Mouse (Mus musculus): Measurements from ENCODE around the gene Hmbs. TPM values are rescaled to one million over a fixed set of nuclear protein-coding genes. Genes with fewer than 3 reads are reported as not detected.

The Hmbs gene
- polyA plus RNA-seq, 2 experiments = 60.1 to 102 TPM

DNA sequence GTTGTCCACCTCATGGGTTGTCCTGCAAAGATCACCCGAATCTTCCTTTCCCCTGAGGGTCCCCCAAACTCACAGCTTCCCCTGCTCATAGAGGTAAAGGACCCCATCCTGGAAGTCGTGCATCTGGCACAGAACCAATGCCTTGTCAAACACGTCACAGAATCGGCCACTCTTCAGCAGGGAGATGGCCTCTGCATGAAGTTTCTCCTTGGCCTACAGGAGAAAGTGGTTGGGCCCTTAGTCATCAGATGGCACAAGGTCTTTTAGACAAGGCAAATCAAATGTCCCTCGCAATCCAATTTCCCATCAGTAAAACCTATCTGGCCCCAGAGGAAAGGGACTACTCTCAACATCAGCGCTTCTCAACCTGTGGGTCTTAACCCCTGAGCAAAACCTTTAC lies 9.1 kb upstream of the Hmbs start:
- no peak for TF ChIP-seq POLR2A (IDR thresholded peaks at IDR 0.05; ENCODE audit: borderline replicate concordance, extremely low read depth, insufficient read depth, insufficient read length)
- H3K9me3 ChIP-seq (ENCODE audit: control insufficient read depth, low read length) = no peaks in the 10 kb centered on the region
- DNase-seq (ENCODE audit: low spot score) (no peak), ATAC-seq (ENCODE audit: low FRiP score, low read depth) (no peak)
- peaks cover 97% of the 10 kb centered on the region for H3K36me3 ChIP-seq (ENCODE audit: control insufficient read depth, insufficient read depth, low read length)
- WGBS = 86% methylated on average over 6 of the region's 6 CpGs
- H3K4me3 ChIP-seq (replicated peaks; ENCODE audit: low read length) = no peak overlapping the region
- no peaks in the 10 kb centered on the region for H3K4me1 ChIP-seq (ENCODE audit: control insufficient read depth, insufficient read depth, low read length)
- no peak overlapping the region for H3K27ac ChIP-seq (replicated peaks; ENCODE audit: low read depth, low read length)
- no peak overlapping the region for H3K4me2 ChIP-seq (replicated peaks; ENCODE audit: low read depth, low read length, severe bottlenecking)
- H3K27me3 ChIP-seq (ENCODE audit: control insufficient read depth, insufficient read depth, low read length) = no peaks in the 10 kb centered on the region
- no peak overlapping the region for H3K9ac ChIP-seq (ENCODE audit: low read depth, low read length, severe bottlenecking)

DNA sequence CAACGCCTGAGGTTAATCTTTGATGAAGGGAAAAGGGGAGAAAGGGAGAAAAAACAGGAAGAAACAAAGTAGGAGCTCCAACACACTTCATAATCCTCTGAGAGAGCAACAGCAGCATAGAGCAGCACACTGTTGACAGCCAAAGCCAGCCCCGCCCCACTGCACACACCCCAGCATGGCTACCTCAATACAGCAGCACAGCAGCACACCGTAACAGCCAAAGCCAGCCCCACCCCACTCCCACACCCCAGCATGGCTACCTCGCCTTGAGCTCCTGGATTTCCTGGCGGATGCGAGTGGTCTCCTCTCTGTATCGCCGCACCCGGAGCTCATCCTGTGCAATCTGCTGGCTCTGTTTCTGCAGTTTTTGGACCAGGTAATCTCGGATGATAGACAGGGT lies 8.3 kb upstream of the Hmbs start:
- 92% methylated on average over 10 of the region's 10 CpGs for WGBS
- no peak overlapping the region for H3K27ac ChIP-seq (replicated peaks; ENCODE audit: low read depth, low read length)
- TF ChIP-seq POLR2A (IDR thresholded peaks at IDR 0.05; ENCODE audit: borderline replicate concordance, extremely low read depth, insufficient read depth, insufficient read length) = no peak
- H3K36me3 ChIP-seq (ENCODE audit: control insufficient read depth, insufficient read depth, low read length) = peaks cover 98% of the 10 kb centered on the region
- no peak for DNase-seq (ENCODE audit: low spot score)
- ATAC-seq (ENCODE audit: low FRiP score, low read depth) = no peak
- H3K9me3 ChIP-seq (ENCODE audit: control insufficient read depth, low read length) = no peaks in the 10 kb centered on the region
- H3K4me1 ChIP-seq (ENCODE audit: control insufficient read depth, insufficient read depth, low read length) = no peaks in the 10 kb centered on the region
- H3K4me2 ChIP-seq (replicated peaks; ENCODE audit: low read depth, low read length, severe bottlenecking) = no peak overlapping the region
- H3K4me3 ChIP-seq (replicated peaks; ENCODE audit: low read length) = no peak overlapping the region
- no peaks in the 10 kb centered on the region for H3K27me3 ChIP-seq (ENCODE audit: control insufficient read depth, insufficient read depth, low read length)
- H3K9ac ChIP-seq (ENCODE audit: low read depth, low read length, severe bottlenecking) = no peak overlapping the region

DNA sequence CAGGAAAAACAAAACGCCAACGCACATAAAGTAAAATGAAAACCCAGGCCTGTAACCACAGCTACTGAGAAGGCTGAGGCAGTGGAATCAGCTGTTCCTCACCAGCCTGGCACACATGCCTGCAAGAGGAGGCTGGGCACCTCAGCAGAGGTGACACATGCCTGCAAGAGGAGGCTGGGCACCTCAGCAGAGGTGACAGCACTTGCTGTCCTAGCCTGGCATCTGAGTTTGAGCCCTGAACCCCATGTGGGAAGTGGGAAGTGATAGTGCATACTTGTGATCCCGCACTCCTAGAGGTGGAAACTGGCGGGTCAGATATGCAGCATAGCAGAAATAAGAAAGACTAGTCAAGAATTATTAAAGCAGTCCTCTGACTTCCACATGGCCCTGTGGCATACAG lies 7.4 kb upstream of the Hmbs start:
- H3K27me3 ChIP-seq (ENCODE audit: control insufficient read depth, insufficient read depth, low read length) = no peaks in the 10 kb centered on the region
- H3K4me1 ChIP-seq (ENCODE audit: control insufficient read depth, insufficient read depth, low read length) = no peaks in the 10 kb centered on the region
- peaks cover 97% of the 10 kb centered on the region for H3K36me3 ChIP-seq (ENCODE audit: control insufficient read depth, insufficient read depth, low read length)
- H3K4me3 ChIP-seq (replicated peaks; ENCODE audit: low read length) = no peak overlapping the region
- no peak for DNase-seq (ENCODE audit: low spot score)
- ATAC-seq (ENCODE audit: low FRiP score, low read depth) = no peak
- H3K4me2 ChIP-seq (replicated peaks; ENCODE audit: low read depth, low read length, severe bottlenecking) = no peak overlapping the region
- 94% methylated on average over 4 of the region's 4 CpGs for WGBS
- TF ChIP-seq POLR2A (IDR thresholded peaks at IDR 0.05; ENCODE audit: borderline replicate concordance, extremely low read depth, insufficient read depth, insufficient read length) = no peak
- H3K9me3 ChIP-seq (ENCODE audit: control insufficient read depth, low read length) = no peaks in the 10 kb centered on the region
- H3K9ac ChIP-seq (ENCODE audit: low read depth, low read length, severe bottlenecking) = no peak overlapping the region
- no peak overlapping the region for H3K27ac ChIP-seq (replicated peaks; ENCODE audit: low read depth, low read length)

DNA sequence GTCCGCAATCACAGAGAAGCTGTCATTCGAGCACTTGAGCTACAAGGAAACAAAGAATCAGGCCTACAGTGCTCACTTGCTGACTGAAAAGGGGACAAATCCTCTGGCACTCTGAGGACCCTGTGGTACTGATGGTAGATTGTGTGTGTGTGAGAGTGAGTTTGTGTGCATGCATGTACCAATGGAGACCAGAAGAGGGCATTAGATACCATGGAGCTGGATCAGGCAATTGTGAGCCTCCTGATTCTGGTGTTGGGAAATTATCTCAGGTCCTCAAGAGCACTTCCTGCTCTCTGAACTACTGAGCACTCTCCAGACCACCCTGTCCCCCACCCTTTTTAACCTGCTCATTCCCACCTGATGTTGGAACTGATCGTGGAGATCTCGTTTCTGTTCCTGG lies 4.5 kb upstream of the Hmbs start:
- ATAC-seq (ENCODE audit: low FRiP score, low read depth) (no peak), DNase-seq (ENCODE audit: low spot score) (no peak)
- Histone ChIP-seq H3K27me3 (ENCODE audit: control insufficient read depth, insufficient read depth, low read length) (no peaks in the 10 kb centered on the region), H3K4me2 (replicated peaks; ENCODE audit: low read depth, low read length, severe bottlenecking) (no peak overlapping the region), H3K4me1 (ENCODE audit: control insufficient read depth, insufficient read depth, low read length) (no peaks in the 10 kb centered on the region), H3K27ac (replicated peaks; ENCODE audit: low read depth, low read length) (no peak overlapping the region), H3K36me3 (ENCODE audit: control insufficient read depth, insufficient read depth, low read length) (peaks cover 73% of the 10 kb centered on the region), H3K4me3 (replicated peaks; ENCODE audit: low read length) (no peak overlapping the region), H3K9ac (ENCODE audit: low read depth, low read length, severe bottlenecking) (no peak overlapping the region), H3K9me3 (ENCODE audit: control insufficient read depth, low read length) (no peaks in the 10 kb centered on the region)
- no peak for TF ChIP-seq POLR2A (IDR thresholded peaks at IDR 0.05; ENCODE audit: borderline replicate concordance, extremely low read depth, insufficient read depth, insufficient read length)
- WGBS = 95% methylated on average over 4 of the region's 4 CpGs

DNA sequence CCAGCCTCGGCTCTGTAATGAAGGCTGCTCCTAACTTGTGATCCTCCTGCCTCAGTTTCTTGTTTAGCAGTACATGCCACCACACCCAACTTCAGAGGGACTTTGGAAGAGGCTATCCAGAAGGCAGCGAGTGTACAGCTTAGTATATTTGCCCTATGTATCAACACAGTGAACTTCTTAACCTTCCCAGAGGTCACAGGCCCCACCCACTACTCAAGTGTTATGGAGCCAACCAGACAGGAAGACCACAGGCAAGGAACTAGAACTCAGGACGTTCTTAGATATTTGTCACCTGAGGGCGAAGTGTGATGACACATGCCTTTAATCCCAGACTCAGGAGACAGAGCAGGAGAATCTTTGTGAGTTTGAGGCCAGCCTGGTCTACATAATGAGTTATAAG lies 3.6 kb upstream of the Hmbs start:
- 83% methylated on average over 4 of the region's 4 CpGs for WGBS
- no peaks in the 10 kb centered on the region for H3K27me3 ChIP-seq (ENCODE audit: control insufficient read depth, insufficient read depth, low read length)
- peaks cover 4% of the 10 kb centered on the region for H3K4me1 ChIP-seq (ENCODE audit: control insufficient read depth, insufficient read depth, low read length)
- H3K4me2 ChIP-seq (replicated peaks; ENCODE audit: low read depth, low read length, severe bottlenecking) = no peak overlapping the region
- DNase-seq (ENCODE audit: low spot score) = no peak
- no peak for TF ChIP-seq POLR2A (IDR thresholded peaks at IDR 0.05; ENCODE audit: borderline replicate concordance, extremely low read depth, insufficient read depth, insufficient read length)
- no peak overlapping the region for H3K4me3 ChIP-seq (replicated peaks; ENCODE audit: low read length)
- ATAC-seq (ENCODE audit: low FRiP score, low read depth) = no peak
- no peak overlapping the region for H3K27ac ChIP-seq (replicated peaks; ENCODE audit: low read depth, low read length)
- no peaks in the 10 kb centered on the region for H3K9me3 ChIP-seq (ENCODE audit: control insufficient read depth, low read length)
- no peak overlapping the region for H3K9ac ChIP-seq (ENCODE audit: low read depth, low read length, severe bottlenecking)
- peaks cover 63% of the 10 kb centered on the region for H3K36me3 ChIP-seq (ENCODE audit: control insufficient read depth, insufficient read depth, low read length)

DNA sequence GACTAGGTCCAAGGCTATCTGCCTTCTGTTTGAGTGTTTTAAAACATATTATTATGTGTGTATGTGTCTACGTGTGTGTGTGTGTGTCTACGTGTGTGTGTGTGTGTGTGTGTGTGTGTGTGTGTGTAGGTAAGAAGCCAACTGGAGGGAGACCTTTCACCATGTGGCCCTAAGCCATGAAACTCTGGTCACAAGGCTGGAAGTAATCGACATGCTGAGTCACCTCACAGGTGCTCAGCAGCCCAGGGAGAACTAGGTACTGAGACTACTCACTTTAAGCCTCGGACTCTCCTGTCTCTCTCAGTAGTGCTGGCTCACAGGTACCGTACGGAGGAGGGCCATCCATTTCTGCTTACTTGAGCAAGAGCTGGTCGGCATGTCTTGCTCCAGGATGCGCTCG lies 3.1 kb upstream of the Hmbs start:
- 90% methylated on average over 9 of the region's 9 CpGs for WGBS
- Histone ChIP-seq H3K9ac (ENCODE audit: low read depth, low read length, severe bottlenecking) (no peak overlapping the region), H3K36me3 (ENCODE audit: control insufficient read depth, insufficient read depth, low read length) (peaks cover 59% of the 10 kb centered on the region), H3K9me3 (ENCODE audit: control insufficient read depth, low read length) (no peaks in the 10 kb centered on the region), H3K4me2 (replicated peaks; ENCODE audit: low read depth, low read length, severe bottlenecking) (no peak overlapping the region), H3K27me3 (ENCODE audit: control insufficient read depth, insufficient read depth, low read length) (no peaks in the 10 kb centered on the region), H3K4me3 (replicated peaks; ENCODE audit: low read length) (no peak overlapping the region), H3K4me1 (ENCODE audit: control insufficient read depth, insufficient read depth, low read length) (peaks cover 4% of the 10 kb centered on the region), H3K27ac (replicated peaks; ENCODE audit: low read depth, low read length) (no peak overlapping the region)
- no peak for TF ChIP-seq POLR2A (IDR thresholded peaks at IDR 0.05; ENCODE audit: borderline replicate concordance, extremely low read depth, insufficient read depth, insufficient read length)
- ATAC-seq (ENCODE audit: low FRiP score, low read depth) = no peak
- no peak for DNase-seq (ENCODE audit: low spot score)
